Mouse (Mus musculus): ENCODE data around the gene Klf11. TPM values are rescaled to one million over a fixed set of nuclear protein-coding genes. Genes with fewer than 3 reads are reported as not detected.
A peak's percentile ranks its signal among the peaks of the same experiment; 100 is the strongest.

Klf11 gene
- polyA plus RNA-seq, 1 experiment from 2014 or later: 16.3 TPM

DNA sequence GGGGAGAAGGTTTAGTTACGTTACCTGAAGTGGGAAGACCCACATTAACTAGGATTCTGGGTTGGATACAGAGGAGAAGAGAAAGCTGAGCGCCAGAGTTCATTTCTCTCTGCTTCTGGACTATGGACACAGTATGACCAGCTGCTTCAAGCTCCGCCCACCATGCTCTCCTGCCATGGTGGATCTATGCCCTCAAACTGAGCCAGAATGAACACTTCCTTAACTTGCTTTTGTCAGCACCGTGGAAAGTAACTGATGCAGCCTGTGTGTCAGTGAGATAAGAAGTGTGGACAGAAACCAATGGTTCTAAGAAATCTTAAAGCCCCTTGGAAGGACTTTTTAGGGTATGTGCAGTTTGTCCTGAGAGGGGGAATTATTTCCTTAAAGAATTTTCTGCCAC, 7.9 kb downstream of the Klf11 start:
- Histone ChIP-seq H3K36me3 (peaks cover 56% of the 10 kb centered on the region), H3K4me3 (no peak overlapping the region), H3K4me2 (replicated peaks) (no peak overlapping the region), H3K4me1 (peaks cover 14% of the 10 kb centered on the region; the same call in 1 of the 2 replicates), H3K27me3 (replicated peaks) (no peaks in the 10 kb centered on the region), H3K9ac (no peak overlapping the region), H3K27ac (no peak overlapping the region), H3K9me3 (no peaks in the 10 kb centered on the region)
- WGBS: 91% methylated on average over 4 of the region's 4 CpGs
- ATAC-seq (ENCODE audit: low FRiP score, low read depth): no peak

- Histone ChIP-seq H3K27ac (no peak overlapping the region), H3K9me3 (no peaks in the 10 kb centered on the region), H3K4me2 (replicated peaks) (no peak overlapping the region), H3K4me3 (no peak overlapping the region), H3K4me1 (peaks cover 11% of the 10 kb centered on the region; the same call in 1 of the 2 replicates), H3K36me3 (peaks cover 47% of the 10 kb centered on the region), H3K27me3 (replicated peaks) (no peaks in the 10 kb centered on the region), H3K9ac (no peak overlapping the region)
- WGBS: 92% methylated on average over 9 of the region's 9 CpGs
- ATAC-seq (ENCODE audit: low FRiP score, low read depth): no peak
Observed at GRCm38 (mm10) chr12:24659923-24660322, 8.8 kb downstream of the Klf11 start.

DNA sequence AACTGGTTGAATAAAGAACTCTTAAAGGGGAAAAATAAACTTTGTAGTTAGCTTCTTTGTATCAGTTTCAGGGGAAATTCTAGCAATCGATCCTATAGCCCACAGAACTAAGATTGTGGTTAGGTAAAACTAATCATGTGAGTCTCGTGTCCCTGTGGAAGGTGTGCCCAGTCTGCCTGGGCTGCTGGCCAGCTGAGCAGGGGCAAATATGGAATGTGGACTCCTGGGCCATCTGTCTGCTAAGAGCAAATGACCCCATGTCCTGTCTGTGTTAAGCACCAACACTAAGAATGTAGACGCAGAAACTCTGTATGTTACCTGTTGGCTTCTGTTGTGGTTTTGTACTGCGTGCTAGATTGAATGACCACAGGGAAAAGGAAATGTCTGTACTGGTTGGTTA, 10.0 kb downstream of the Klf11 start:
- peaks cover 35% of the 10 kb centered on the region for H3K36me3 ChIP-seq
- H3K27ac ChIP-seq: no peak overlapping the region
- H3K9me3 ChIP-seq: no peaks in the 10 kb centered on the region
- H3K27me3 ChIP-seq (replicated peaks): no peaks in the 10 kb centered on the region
- H3K9ac ChIP-seq: no peak overlapping the region
- peaks cover 7% of the 10 kb centered on the region; the same call in 1 of the 2 replicates for H3K4me1 ChIP-seq
- no peak for ATAC-seq (ENCODE audit: low FRiP score, low read depth)
- H3K4me2 ChIP-seq (replicated peaks): no peak overlapping the region
- WGBS: 90% methylated on average over 4 of the region's 4 CpGs
- no peak overlapping the region for H3K4me3 ChIP-seq

DNA sequence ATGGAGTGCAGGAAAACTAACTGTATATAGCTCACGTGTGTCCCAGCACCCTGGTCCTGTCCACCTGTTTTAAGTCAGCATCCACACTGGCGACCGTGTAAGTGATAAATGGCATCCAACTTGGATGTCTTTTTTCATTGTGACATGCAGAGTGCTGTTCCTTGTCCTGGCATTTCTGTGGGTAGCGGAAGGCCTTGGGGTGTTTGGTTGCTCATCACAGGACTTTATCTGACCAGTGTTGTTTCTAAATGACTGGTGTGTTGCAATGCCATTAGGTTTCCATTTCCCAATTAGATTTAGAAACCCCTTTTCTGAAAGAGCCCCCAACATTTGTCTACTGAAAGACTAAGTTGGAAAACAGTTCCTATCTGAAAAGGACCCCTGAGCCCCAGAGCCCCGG, 11.1 kb downstream of the Klf11 start:
- Histone ChIP-seq H3K27me3 (replicated peaks) (no peaks in the 10 kb centered on the region), H3K4me1 (no peaks in the 10 kb centered on the region; the same call in 1 of the 2 replicates), H3K27ac (no peak overlapping the region), H3K9me3 (no peaks in the 10 kb centered on the region), H3K4me3 (no peak overlapping the region), H3K36me3 (peaks cover 27% of the 10 kb centered on the region), H3K9ac (no peak overlapping the region), H3K4me2 (replicated peaks) (no peak overlapping the region)
- WGBS: 89% methylated on average over 5 of the region's 5 CpGs
- no peak for ATAC-seq (ENCODE audit: low FRiP score, low read depth)

DNA sequence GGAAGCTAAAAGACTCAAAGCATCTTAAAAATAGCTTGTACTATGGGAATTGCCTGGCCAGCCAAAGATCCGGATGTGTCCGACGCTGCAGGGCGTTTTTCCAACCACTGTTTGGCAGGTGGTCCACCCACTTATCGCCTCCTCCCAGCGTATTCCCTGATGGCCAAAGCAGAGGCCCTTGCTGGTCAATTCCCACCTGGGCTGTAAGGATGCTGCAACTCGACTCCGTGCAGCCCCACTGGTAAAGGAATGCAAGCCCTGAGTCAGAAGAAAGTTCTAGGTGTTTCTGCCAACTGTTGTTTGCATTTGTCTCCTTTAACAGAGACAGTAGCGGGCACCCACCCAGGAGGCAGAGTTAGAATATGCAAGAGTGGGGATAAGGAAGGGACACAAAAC, 29.0 kb downstream of the Klf11 start:
- peak; percentile 2; the same call in 1 of the 2 replicates for ATAC-seq (ENCODE audit: low FRiP score, low read depth)
- Histone ChIP-seq H3K4me2 (replicated peaks) (peak overlapping the region; percentile 80), H3K4me3 (peak overlapping the region; percentile 56), H3K27ac (no peak overlapping the region), H3K9me3 (no peaks in the 10 kb centered on the region), H3K36me3 (no peaks in the 10 kb centered on the region), H3K27me3 (replicated peaks) (peaks cover 44% of the 10 kb centered on the region), H3K9ac (no peak overlapping the region), H3K4me1 (peaks cover 15% of the 10 kb centered on the region)
- WGBS: 18% methylated on average over 9 of the region's 9 CpGs

- H3K9me3 ChIP-seq: no peaks in the 10 kb centered on the region
- no peaks in the 10 kb centered on the region for H3K36me3 ChIP-seq
- peak overlapping the region; percentile 64 for H3K9ac ChIP-seq
- H3K27ac ChIP-seq: no peak overlapping the region
- H3K4me1 ChIP-seq: peaks cover 15% of the 10 kb centered on the region
- peaks cover 44% of the 10 kb centered on the region for H3K27me3 ChIP-seq (replicated peaks)
- peak overlapping the region; percentile 80 for H3K4me2 ChIP-seq (replicated peaks)
- 2% methylated on average over 61 of the region's 61 CpGs for WGBS
- H3K4me3 ChIP-seq: peak overlapping the region; percentile 56
- ATAC-seq (ENCODE audit: low FRiP score, low read depth): peak; percentile 74
Observed at GRCm38 (mm10) chr12:24680492-24681285, 29.6 kb downstream of the Klf11 start.

GRCm38 (mm10) chr12:24681286-24682023, 30.4 kb downstream of the Klf11 start, which contains the start of gene Cys1:
Cys1 (minus strand) TSS chr12:24681813.
- no peaks in the 10 kb centered on the region for H3K36me3 ChIP-seq
- H3K9me3 ChIP-seq: no peaks in the 10 kb centered on the region
- peak within 1 kb of the TSS; percentile 80 for H3K4me2 ChIP-seq (replicated peaks)
- peaks cover 15% of the 10 kb centered on the region for H3K4me1 ChIP-seq
- peaks cover 44% of the 10 kb centered on the region for H3K27me3 ChIP-seq (replicated peaks)
- peak within 1 kb of the TSS; percentile 56 for H3K4me3 ChIP-seq
- peak within 1 kb of the TSS; percentile 64 for H3K9ac ChIP-seq
- no peak within 1 kb of the TSS for H3K27ac ChIP-seq
- ATAC-seq (ENCODE audit: low FRiP score, low read depth): peak; percentile 52; the same call in 1 of the 2 replicates
- 3% methylated on average over 20 of the region's 20 CpGs for WGBS

DNA sequence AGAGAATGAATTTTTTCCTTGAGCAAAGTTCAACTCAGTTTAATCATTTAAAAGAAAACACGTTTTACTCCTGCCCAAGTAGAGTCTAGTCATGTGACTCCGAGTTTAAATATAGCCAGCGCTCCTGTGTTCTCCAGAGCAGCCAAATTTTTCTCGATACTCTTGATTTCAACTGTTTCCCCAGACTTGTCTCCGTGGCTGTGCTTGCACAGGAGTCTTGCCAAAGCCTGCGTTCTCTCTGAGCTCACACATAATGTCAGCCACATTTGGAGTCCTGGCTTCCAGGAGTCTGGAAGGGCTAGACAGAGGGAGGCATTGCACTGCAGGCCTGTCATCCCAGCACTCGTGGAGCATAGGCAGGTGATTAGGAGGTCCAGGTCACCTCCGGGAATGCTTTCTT, 31.5 kb downstream of the Klf11 start:
- WGBS: 60% methylated on average over 8 of the region's 8 CpGs
- no peak overlapping the region for H3K27ac ChIP-seq
- H3K27me3 ChIP-seq (replicated peaks): peaks cover 44% of the 10 kb centered on the region
- H3K9ac ChIP-seq: no peak overlapping the region
- H3K36me3 ChIP-seq: no peaks in the 10 kb centered on the region
- H3K9me3 ChIP-seq: no peaks in the 10 kb centered on the region
- H3K4me3 ChIP-seq: no peak overlapping the region
- H3K4me2 ChIP-seq (replicated peaks): no peak overlapping the region
- ATAC-seq (ENCODE audit: low FRiP score, low read depth): no peak
- peaks cover 15% of the 10 kb centered on the region for H3K4me1 ChIP-seq

DNA sequence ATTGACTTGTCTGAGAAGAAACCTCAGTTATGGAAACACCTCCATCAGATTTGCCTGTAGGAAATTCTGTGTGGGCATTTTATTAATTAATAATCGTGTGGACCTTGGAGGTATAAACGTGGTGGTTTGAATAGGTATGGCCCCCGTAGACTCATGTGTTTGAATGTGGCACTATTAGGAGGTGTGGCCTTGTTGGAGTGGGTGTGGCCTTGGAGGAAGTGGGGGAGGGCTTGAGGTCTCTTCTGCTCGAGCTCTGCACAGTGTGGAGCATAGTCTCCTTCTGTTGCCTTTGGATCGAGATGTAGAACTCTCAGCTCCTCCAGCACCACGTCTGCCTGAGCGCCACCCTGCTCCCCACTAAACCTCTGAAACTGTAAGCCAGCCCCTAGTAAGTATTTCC, 32.4 kb downstream of the Klf11 start:
- Histone ChIP-seq H3K36me3 (no peaks in the 10 kb centered on the region), H3K27ac (no peak overlapping the region), H3K27me3 (replicated peaks) (peaks cover 44% of the 10 kb centered on the region), H3K9ac (no peak overlapping the region), H3K4me1 (peaks cover 15% of the 10 kb centered on the region), H3K4me3 (no peak overlapping the region), H3K9me3 (no peaks in the 10 kb centered on the region), H3K4me2 (replicated peaks) (no peak overlapping the region)
- ATAC-seq (ENCODE audit: low FRiP score, low read depth): no peak
- WGBS: 75% methylated on average over 7 of the region's 7 CpGs

DNA sequence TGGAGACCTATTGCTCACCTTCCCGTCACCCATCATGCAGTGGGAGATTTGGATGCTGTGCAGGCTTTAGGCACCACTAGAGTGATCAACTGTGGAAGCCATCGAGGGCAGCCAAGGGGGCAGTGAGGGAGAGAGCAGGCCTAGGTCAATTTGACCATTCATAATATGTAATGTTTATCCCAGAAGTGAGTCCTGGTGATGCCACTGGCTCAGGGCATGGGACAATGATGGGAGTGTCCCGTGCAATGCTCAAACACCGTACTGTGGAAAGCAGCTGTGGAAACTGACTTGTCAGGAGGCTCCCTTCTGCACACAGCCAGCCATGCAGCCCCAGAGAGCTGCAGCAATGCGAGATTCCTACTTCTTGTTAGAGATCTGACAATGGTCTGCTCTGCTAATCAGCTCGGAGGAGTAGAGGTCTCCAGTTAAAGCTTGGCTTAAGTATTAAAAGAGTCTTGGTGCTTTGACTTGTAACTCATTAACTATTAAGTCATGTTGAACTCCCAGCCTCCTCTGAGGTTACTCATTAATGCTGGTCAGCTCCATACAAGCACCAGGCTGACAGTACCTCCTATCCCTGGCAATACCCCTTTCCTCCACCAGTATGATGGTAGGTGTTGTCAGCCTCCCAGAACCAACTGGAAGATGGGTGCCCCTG, 35.1 kb downstream of the Klf11 start:
- peaks cover 9% of the 10 kb centered on the region for H3K4me1 ChIP-seq
- no peaks in the 10 kb centered on the region for H3K36me3 ChIP-seq
- 60% methylated on average over 6 of the region's 6 CpGs for WGBS
- no peak overlapping the region for H3K4me3 ChIP-seq
- H3K27me3 ChIP-seq (replicated peaks): peaks cover 24% of the 10 kb centered on the region
- ATAC-seq (ENCODE audit: low FRiP score, low read depth): no peak
- H3K4me2 ChIP-seq (replicated peaks): no peak overlapping the region
- no peaks in the 10 kb centered on the region for H3K9me3 ChIP-seq
- no peak overlapping the region for H3K9ac ChIP-seq
- H3K27ac ChIP-seq: no peak overlapping the region

DNA sequence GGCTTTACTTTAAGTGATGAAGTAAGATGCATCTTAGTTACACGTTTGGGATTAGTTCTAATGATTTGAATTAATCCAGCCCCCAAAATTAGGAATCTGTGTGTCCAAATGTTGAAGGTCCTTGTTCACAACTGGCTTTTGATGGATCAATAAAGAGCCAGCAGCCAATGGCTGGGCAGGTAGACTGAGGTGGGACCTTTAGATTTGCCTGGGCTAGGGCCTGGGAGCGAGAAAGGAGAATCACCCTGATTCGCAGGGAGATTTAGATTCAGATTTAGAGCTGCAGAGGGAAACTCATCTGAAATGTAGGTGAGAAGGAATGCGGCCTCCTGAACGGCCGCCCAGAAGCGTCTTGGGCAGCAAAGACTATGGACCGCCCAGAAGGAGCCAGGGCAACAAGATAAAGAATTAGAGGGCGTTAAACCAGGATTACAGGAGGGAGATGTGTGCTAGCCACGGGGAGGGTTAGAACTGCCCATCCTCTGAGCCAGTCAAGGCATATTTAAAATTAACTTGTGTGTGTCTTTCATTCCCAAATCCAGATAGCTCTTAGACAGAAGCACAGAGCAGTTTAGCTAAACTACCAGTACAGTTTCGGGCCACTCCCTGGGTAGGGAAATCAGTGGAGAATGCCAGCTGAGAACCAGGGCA, 35.7 kb downstream of the Klf11 start:
- ATAC-seq (ENCODE audit: low FRiP score, low read depth): no peak
- no peak overlapping the region for H3K4me2 ChIP-seq (replicated peaks)
- 77% methylated on average over 11 of the region's 11 CpGs for WGBS
- H3K36me3 ChIP-seq: no peaks in the 10 kb centered on the region
- no peak overlapping the region for H3K27ac ChIP-seq
- H3K9me3 ChIP-seq: no peaks in the 10 kb centered on the region
- no peak overlapping the region for H3K9ac ChIP-seq
- H3K4me3 ChIP-seq: no peak overlapping the region
- peaks cover 18% of the 10 kb centered on the region for H3K27me3 ChIP-seq (replicated peaks)
- H3K4me1 ChIP-seq: peaks cover 2% of the 10 kb centered on the region; the same call in 1 of the 2 replicates

- no peak for ATAC-seq (ENCODE audit: low FRiP score, low read depth)
- Histone ChIP-seq H3K9ac (no peak overlapping the region), H3K4me3 (no peak overlapping the region), H3K27me3 (replicated peaks) (no peaks in the 10 kb centered on the region), H3K27ac (no peak overlapping the region), H3K9me3 (no peaks in the 10 kb centered on the region), H3K4me1 (no peaks in the 10 kb centered on the region), H3K4me2 (replicated peaks) (no peak overlapping the region), H3K36me3 (no peaks in the 10 kb centered on the region)
- WGBS: 88% methylated on average over 3 of the region's 3 CpGs
Observed at GRCm38 (mm10) chr12:24690351-24690750, 39.3 kb downstream of the Klf11 start.

Data from neural tube, embryonic 12.5 days (tissue).